Mouse (Mus musculus): Measurements from ENCODE around the gene Plcz1.

GRCm38 (mm10) chr6:140051476-140051875 is 10.2 kb upstream of the Plcz1 start:
- TF ChIP-seq CTCF (IDR thresholded peaks at IDR 0.05; ENCODE audit: control insufficient read depth, insufficient read depth, low read length), result no peak
- TF ChIP-seq POLR2A (IDR thresholded peaks at IDR 0.05; ENCODE audit: borderline replicate concordance, control insufficient read depth, low read depth, low read length), result no peak

Data from bone marrow, adult 2 months (tissue).